Mouse (Mus musculus) ES-Bruce4 (cell line): ENCODE results near the gene Uvrag. TPM values are rescaled to one million over a fixed set of nuclear protein-coding genes. Genes with fewer than 3 reads are reported as not detected.

Experiments
- H3K27ac ChIP-seq: 2 replicates; pipeline ENCODE4 v1.5.1; 2012; ENCODE audit warnings: low read length, inconsistent platforms; ENCODE audit not compliant: insufficient read depth
- H3K27me3 ChIP-seq: 2 replicates; pipeline ENCODE4 v1.6.1; 2012; ENCODE audit warnings: mild to moderate bottlenecking, low read length, inconsistent platforms; ENCODE audit not compliant: control insufficient read depth, poor library complexity, insufficient read depth, severe bottlenecking
- H3K36me3 ChIP-seq: 2 replicates; pipeline ENCODE4 v1.6.1; 2012; ENCODE audit warnings: inconsistent platforms, mild to moderate bottlenecking, low read length, moderate library complexity; ENCODE audit not compliant: control insufficient read depth, poor library complexity, insufficient read depth, severe bottlenecking
- H3K4me1 ChIP-seq: one replicate; pipeline ENCODE4 v1.8.1; 2011; ENCODE audit warnings: low read length; ENCODE audit not compliant: control insufficient read depth, insufficient read depth
- H3K4me3 ChIP-seq: 2 replicates; pipeline ENCODE4 v1.5.1; 2011; ENCODE audit warnings: low read depth, mild to moderate bottlenecking, low read length
- H3K9ac ChIP-seq: 2 replicates; pipeline ENCODE4 v1.6.1; 2012; ENCODE audit warnings: low read depth, mild to moderate bottlenecking, inconsistent platforms; ENCODE audit not compliant: poor library complexity, severe bottlenecking
- H3K9me3 ChIP-seq: replicated peaks from 2 replicates; pipeline ENCODE4 v1.6.1; 2012; ENCODE audit warnings: mild to moderate bottlenecking, low read length, inconsistent platforms; ENCODE audit not compliant: control insufficient read depth, poor library complexity, insufficient read depth, severe bottlenecking
- CTCF ChIP-seq: IDR thresholded peaks from one replicate; pipeline ENCODE4 v1.8.1; 2011; ENCODE audit warnings: low read depth, low read length
- EP300 ChIP-seq: IDR thresholded peaks from 2 replicates; pipeline ENCODE4 v1.6.1; 2011; ENCODE audit warnings: low read depth, low read length; ENCODE audit not compliant: insufficient read depth
- POLR2A ChIP-seq: IDR thresholded peaks from one replicate; pipeline ENCODE4 v1.8.1; 2011; ENCODE audit warnings: low read length; ENCODE audit not compliant: insufficient read depth
- polyA plus RNA-seq: library from polyadenylated mRNA; stranded (reverse); fragments of >200 nt; gene quantifications from 2 replicates; pipeline ENCODE4 v1.2.4, GENCODE M21; 2011; ENCODE audit warnings: low read depth; ENCODE audit not compliant: missing spikeins, insufficient read depth, insufficient read length

Uvrag gene
- polyA plus RNA-seq, 1 experiment = 16.9 TPM

- Histone ChIP-seq H3K9ac (no peak overlapping the region), H3K27me3 (no peaks in the 10 kb centered on the region), H3K9me3 (no peaks in the 10 kb centered on the region), H3K4me1 (no peaks in the 10 kb centered on the region), H3K27ac (no peak overlapping the region), H3K36me3 (no peaks in the 10 kb centered on the region), H3K4me3 (no peak overlapping the region)
- TF ChIP-seq EP300 = no peak
- TF ChIP-seq POLR2A = no peak
- TF ChIP-seq CTCF = no peak
Observed at GRCm38 (mm10) chr7:98903884-98904283, 237.1 kb downstream of the Uvrag start.

DNA sequence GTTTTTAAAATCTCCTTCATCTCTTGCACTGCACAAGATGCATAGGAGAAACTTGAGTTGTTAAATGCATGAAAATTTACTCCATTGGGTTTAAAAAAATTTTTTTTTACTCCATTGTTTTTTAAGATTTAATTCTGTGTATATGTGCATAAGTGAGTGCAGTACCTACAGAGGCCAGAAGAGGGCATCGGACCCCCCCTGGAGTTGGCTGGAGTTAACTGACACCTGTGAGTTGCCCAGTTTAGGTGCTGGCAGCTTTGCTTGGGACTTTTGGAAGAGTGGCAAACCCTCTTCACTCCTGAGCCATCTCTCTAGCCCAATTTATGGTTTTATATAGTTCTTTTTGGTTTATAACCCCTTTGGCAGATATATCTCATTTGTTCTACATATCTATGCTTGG lies 239.8 kb downstream of the Uvrag start:
- no peak overlapping the region for H3K9ac ChIP-seq
- no peak overlapping the region for H3K4me3 ChIP-seq
- no peak overlapping the region for H3K27ac ChIP-seq
- H3K27me3 ChIP-seq = no peaks in the 10 kb centered on the region
- H3K9me3 ChIP-seq = no peaks in the 10 kb centered on the region
- no peak for TF ChIP-seq EP300
- TF ChIP-seq CTCF = peak; percentile 29
- H3K4me1 ChIP-seq = no peaks in the 10 kb centered on the region
- no peaks in the 10 kb centered on the region for H3K36me3 ChIP-seq

DNA sequence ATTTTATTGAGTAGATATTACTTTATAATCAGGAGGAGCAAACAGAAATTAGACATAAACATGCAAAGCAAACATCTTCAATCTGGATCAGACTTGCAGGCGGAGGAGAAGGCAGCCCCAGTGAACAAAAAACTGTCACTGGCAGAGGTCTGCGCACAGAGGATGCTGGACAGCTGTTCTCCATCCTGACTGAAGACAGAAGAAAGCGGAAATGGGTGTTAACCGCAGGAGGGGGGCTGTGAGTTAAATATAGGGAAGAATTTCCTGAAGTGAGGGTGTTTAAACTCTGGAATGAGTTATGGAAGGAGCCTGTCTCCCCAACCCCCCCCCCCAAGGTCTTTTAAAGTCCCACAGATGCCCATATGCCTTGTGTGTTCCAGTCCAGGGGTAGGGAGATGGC lies 241.1 kb downstream of the Uvrag start:
- Histone ChIP-seq H3K36me3 (no peaks in the 10 kb centered on the region), H3K4me3 (no peak overlapping the region), H3K9me3 (no peaks in the 10 kb centered on the region), H3K4me1 (no peaks in the 10 kb centered on the region), H3K27ac (no peak overlapping the region), H3K27me3 (no peaks in the 10 kb centered on the region), H3K9ac (no peak overlapping the region)
- TF ChIP-seq POLR2A (no peak), EP300 (no peak), CTCF (no peak)

DNA sequence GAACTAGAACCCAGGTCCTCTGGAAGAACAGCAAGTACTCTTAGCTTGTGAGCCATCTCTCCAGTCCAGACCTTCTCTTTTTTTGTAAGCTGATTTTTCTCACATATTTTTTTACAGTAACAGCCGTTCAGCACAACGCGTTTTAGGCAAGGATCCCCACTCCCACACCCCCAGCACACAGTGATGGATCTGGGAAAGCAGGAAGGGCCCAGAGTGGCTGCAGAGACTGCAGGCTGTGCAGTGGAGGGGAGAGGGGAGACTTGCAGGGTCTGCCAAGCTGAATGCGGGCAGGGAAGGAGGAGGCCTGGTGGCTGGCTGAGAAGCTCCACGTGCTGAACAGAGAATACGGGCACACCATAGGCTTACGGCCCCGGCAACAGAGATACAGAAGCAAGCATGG lies 243.6 kb downstream of the Uvrag start:
- Histone ChIP-seq H3K36me3 (no peaks in the 10 kb centered on the region), H3K4me1 (no peaks in the 10 kb centered on the region), H3K27me3 (no peaks in the 10 kb centered on the region), H3K27ac (no peak overlapping the region), H3K9ac (no peak overlapping the region), H3K4me3 (no peak overlapping the region), H3K9me3 (no peaks in the 10 kb centered on the region)
- no peak for TF ChIP-seq EP300
- TF ChIP-seq CTCF = no peak
- TF ChIP-seq POLR2A = no peak

- Histone ChIP-seq H3K4me3 (no peak overlapping the region), H3K9ac (no peak overlapping the region), H3K9me3 (no peaks in the 10 kb centered on the region), H3K27me3 (no peaks in the 10 kb centered on the region), H3K36me3 (no peaks in the 10 kb centered on the region), H3K27ac (no peak overlapping the region), H3K4me1 (no peaks in the 10 kb centered on the region)
- TF ChIP-seq POLR2A (no peak), CTCF (no peak), EP300 (no peak)
Observed at GRCm38 (mm10) chr7:98895501-98896095, 245.3 kb downstream of the Uvrag start.

GRCm38 (mm10) chr7:98894768-98895167 lies 246.2 kb downstream of the Uvrag start:
- H3K4me3 ChIP-seq = no peak overlapping the region
- no peaks in the 10 kb centered on the region for H3K9me3 ChIP-seq
- H3K27me3 ChIP-seq = no peaks in the 10 kb centered on the region
- H3K27ac ChIP-seq = no peak overlapping the region
- no peaks in the 10 kb centered on the region for H3K4me1 ChIP-seq
- TF ChIP-seq EP300 (no peak), CTCF (no peak), POLR2A (no peak)
- H3K9ac ChIP-seq = no peak overlapping the region
- no peaks in the 10 kb centered on the region for H3K36me3 ChIP-seq
